Mouse (Mus musculus) lung, postnatal 0 days (tissue): ENCODE results near the gene Timm22.

ENCODE experiments used
- CTCF ChIP-seq: IDR thresholded peaks from 2 replicates; pipeline ENCODE4 v1.5.1; 2016; ENCODE audit warnings: antibody characterized with exemption, mild to moderate bottlenecking
- EP300 ChIP-seq: IDR thresholded peaks from 2 replicates; pipeline ENCODE4 v1.6.1; 2016; ENCODE audit warnings: antibody characterized with exemption, mild to moderate bottlenecking, control low read depth

GRCm38 (mm10) chr11:76405626-76406264 lies 1.0 kb upstream of the Timm22 start:
- no peak for TF ChIP-seq CTCF
- no peak for TF ChIP-seq EP300
